In the genomic region with DNA sequence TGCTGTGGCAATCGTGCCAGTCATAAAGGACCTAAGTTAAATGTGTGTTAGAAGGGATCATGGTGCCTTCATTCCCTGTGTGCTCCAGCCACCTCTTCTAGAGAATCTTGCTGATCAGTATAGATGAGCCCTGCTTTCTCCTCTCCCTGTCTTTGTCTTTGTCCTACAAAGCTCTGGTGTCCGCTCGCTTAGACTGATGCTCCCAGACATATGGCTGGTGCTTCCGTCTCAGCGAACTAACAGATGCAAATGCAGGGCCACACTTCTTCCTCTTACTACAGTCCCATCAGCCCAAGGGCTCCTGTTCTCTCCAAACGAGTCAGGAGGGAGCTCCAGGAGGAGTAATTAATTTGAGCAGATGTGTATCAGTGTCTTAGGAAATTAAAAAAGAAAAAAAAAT, we compare ENCODE assay signal across 20 mouse cellular contexts.
A peak's percentile ranks its signal among the peaks of the same experiment; 100 is the strongest.
DNase-seq lines count a peak whose midpoint lies in the region; ATAC-seq and TF ChIP-seq lines count a peak whose summit lies in the region.
"Had no signal": no experiment of that assay in that cellular context is flagged by ENCODE, and none has a peak within 500 bp of the region (broad histone marks: within the 10 kb centered on the region; RNA-seq: fewer than 3 reads in every experiment).

No protein-coding gene starts in this region.

- H3K9ac ChIP-seq in kidney, embryonic 14.5 days (ENCODE audit: low read depth, low read length): no peak overlapping the region
- H3K9ac ChIP-seq in heart, adult 2 months (ENCODE audit: low read depth, low read length): no peak overlapping the region

- no peaks in the 10 kb centered on the region for H3K36me3 ChIP-seq in kidney, embryonic 14.5 days (ENCODE audit: control insufficient read depth, insufficient read depth, low read length)
- no peaks in the 10 kb centered on the region for H3K36me3 ChIP-seq in heart, embryonic 10.5 days
- no peaks in the 10 kb centered on the region for H3K36me3 ChIP-seq in heart, adult 2 months (ENCODE audit: control insufficient read depth, insufficient read depth, low read length)
- H3K36me3 ChIP-seq: G1E had no signal

- H3K4me2 ChIP-seq in kidney, embryonic 14.5 days (replicated peaks; ENCODE audit: low read depth, low read length): no peak overlapping the region

- H3K9me3 ChIP-seq in kidney, embryonic 14.5 days (ENCODE audit: control insufficient read depth, low read length): no peaks in the 10 kb centered on the region
- no peaks in the 10 kb centered on the region for H3K9me3 ChIP-seq in heart, embryonic 10.5 days

- no peaks in the 10 kb centered on the region for H3K27me3 ChIP-seq in kidney, embryonic 14.5 days (ENCODE audit: control insufficient read depth, insufficient read depth, low read length)
- peaks cover 10% of the 10 kb centered on the region for H3K27me3 ChIP-seq in heart, embryonic 10.5 days (ENCODE audit: insufficient read depth, poor library complexity, severe bottlenecking)
- no peaks in the 10 kb centered on the region for H3K27me3 ChIP-seq in heart, adult 2 months (ENCODE audit: control insufficient read depth, insufficient read depth, low read length)

- H3K79me2 ChIP-seq in heart, adult 2 months (replicated peaks; ENCODE audit: control insufficient read depth, insufficient read depth, low read length): no peaks in the 10 kb centered on the region

- 0 out of 2 replicates have a peak, but pooled peaks have one; percentile 13 for ATAC-seq in kidney, embryonic 14.5 days (ENCODE audit: low FRiP score, low TSS enrichment)
- ATAC-seq: activated CD4-positive, CD25-positive, alpha-beta regulatory T cell, adult 4 months; CD4-positive, CD25-positive, alpha-beta regulatory T cell, adult 4 months; Patski had no signal

- no peak overlapping the region for H3K4me3 ChIP-seq in kidney, embryonic 14.5 days (ENCODE audit: low read length)
- H3K4me3 ChIP-seq in heart, embryonic 10.5 days: no peak overlapping the region
- H3K4me3 ChIP-seq in heart, adult 2 months: no peak overlapping the region

- TF ChIP-seq CTCF in heart, adult 2 months (IDR thresholded peaks at IDR 0.05): no peak

- WGBS in kidney, embryonic 14.5 days: 56% methylated on average over 6 of the region's 6 CpGs
- WGBS in heart, embryonic 10.5 days: 85% methylated on average over 6 of the region's 6 CpGs
- WGBS in heart, adult 2 months: 79% methylated on average over 6 of the region's 6 CpGs

- no peak for DNase-seq in kidney, adult 18-20 months
- peak; percentile 55 for DNase-seq in retina, embryonic 14.5 days (ENCODE audit: low spot score)
- peak; percentile 52 for DNase-seq in retina, postnatal 1 day
- no peak for DNase-seq in heart, embryonic 10.5 days (ENCODE audit: low spot score)
- DNase-seq in heart, adult 2 months: no peak
- DNase-seq: adrenal gland, adult 2 months; adrenal gland, adult 8-10 months; adrenal gland, postnatal 10 days; adrenal gland, postnatal 14 days; adrenal gland, postnatal 25 days; adrenal gland, postnatal 36 days; B cell, adult 2 months; cerebellum, adult 11 months; cerebellum, adult 11-12 months; cerebellum, adult 18-20 months had no signal

- TF ChIP-seq EP300 in heart, adult 2 months (IDR thresholded peaks at IDR 0.05; ENCODE audit: insufficient read depth, low read depth, low read length): no peak

- H3K4me1 ChIP-seq in kidney, embryonic 14.5 days (ENCODE audit: control insufficient read depth, insufficient read depth, low read length): no peaks in the 10 kb centered on the region
- no peaks in the 10 kb centered on the region for H3K4me1 ChIP-seq in heart, embryonic 10.5 days
- H3K4me1 ChIP-seq in heart, adult 2 months (ENCODE audit: control insufficient read depth, insufficient read depth, low read length): no peaks in the 10 kb centered on the region

- H3K27ac ChIP-seq in kidney, embryonic 14.5 days (ENCODE audit: low read depth, low read length): no peak overlapping the region
- H3K27ac ChIP-seq in heart, embryonic 10.5 days: no peak overlapping the region
- no peak overlapping the region for H3K27ac ChIP-seq in heart, adult 2 months

- no peak for TF ChIP-seq POLR2A in heart, adult 2 months (IDR thresholded peaks at IDR 0.05; ENCODE audit: insufficient read depth, low read depth, low read length)

- intact Hi-C loops in heart, adult 2 months (cut with DNase I): no loop called here

Comparison
In these comparisons a context has a peak if more than half of its experiments do, and no peak if none do; other contexts are left out.
1. DNase-seq: peak in retina, embryonic 14.5 days (single experiment) and retina, postnatal 1 day (single experiment); none in kidney, adult 18-20 months (single experiment), heart, embryonic 10.5 days (single experiment) and heart, adult 2 months (0 of 2).